Mouse (Mus musculus): ENCODE measurements around the gene Mpz. TPM values are rescaled to one million over a fixed set of nuclear protein-coding genes. Genes with fewer than 3 reads are reported as not detected.
A peak's percentile ranks its signal among the peaks of the same experiment; 100 is the strongest.

The Mpz gene
- polyA plus RNA-seq, 1 experiment from 2014 or later, result 1.9 TPM

DNA sequence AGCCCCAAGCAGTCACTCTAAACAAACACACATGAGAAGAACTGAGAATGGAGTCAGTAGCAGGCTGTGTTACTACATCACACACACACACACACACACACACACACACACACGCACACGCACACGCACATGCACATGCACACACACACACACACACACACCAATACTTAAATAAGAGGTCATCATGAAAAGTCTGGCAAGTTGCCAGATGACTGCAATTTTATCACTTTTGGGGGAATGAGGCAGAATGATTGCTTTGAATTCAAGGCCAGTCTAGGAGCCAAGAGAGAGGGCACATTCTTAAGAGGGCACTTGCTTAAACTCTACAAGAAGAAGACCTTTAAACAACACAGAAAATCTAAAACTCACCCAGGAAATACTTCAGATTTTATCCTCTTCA lies 12.0 kb downstream of the Mpz start:
- no peak overlapping the region for H3K4me3 ChIP-seq (ENCODE audit: low read depth, low read length)
- peaks cover 9% of the 10 kb centered on the region for H3K27me3 ChIP-seq (ENCODE audit: control insufficient read depth, insufficient read depth, low read length)
- 92% methylated on average over 3 of the region's 3 CpGs for WGBS
- no peak overlapping the region for H3K4me2 ChIP-seq (ENCODE audit: low read depth, low read length)
- H3K9ac ChIP-seq (replicated peaks; ENCODE audit: low read length), result no peak overlapping the region
- H3K9me3 ChIP-seq (replicated peaks; ENCODE audit: control insufficient read depth, low read length), result no peaks in the 10 kb centered on the region
- no peak for ATAC-seq (replicated peaks; ENCODE audit: insufficient number of reproducible peaks, low FRiP score, low TSS enrichment, low read depth)
- no peak for DNase-seq (ENCODE audit: low spot score)
- H3K27ac ChIP-seq (replicated peaks; ENCODE audit: low read depth, low read length), result no peak overlapping the region
- H3K4me1 ChIP-seq (ENCODE audit: control insufficient read depth, insufficient read depth, low read length), result no peaks in the 10 kb centered on the region
- no peaks in the 10 kb centered on the region for H3K36me3 ChIP-seq (replicated peaks; ENCODE audit: control insufficient read depth, insufficient read depth, low read depth, low read length)

DNA sequence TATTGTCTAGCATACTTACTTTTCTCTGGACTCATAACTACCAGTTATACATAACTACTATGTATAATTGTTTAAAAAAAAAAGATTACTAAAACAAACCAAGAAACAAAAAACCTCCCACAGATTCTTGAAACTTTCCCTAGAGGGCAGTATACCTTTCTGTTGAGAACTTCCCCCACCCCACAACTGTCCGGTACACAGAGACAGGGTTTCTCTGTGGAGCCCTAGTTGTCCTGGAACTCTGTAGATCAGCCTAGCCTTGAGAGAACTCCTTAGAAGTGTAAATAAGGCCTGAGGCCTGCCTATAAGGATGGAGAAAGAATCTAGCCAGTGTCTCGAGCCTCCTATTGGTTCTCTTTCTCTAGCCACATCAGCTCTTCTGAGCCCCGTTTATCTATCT lies 13.7 kb downstream of the Mpz start:
- Histone ChIP-seq H3K27ac (replicated peaks; ENCODE audit: low read depth, low read length) (no peak overlapping the region), H3K9me3 (replicated peaks; ENCODE audit: control insufficient read depth, low read length) (no peaks in the 10 kb centered on the region), H3K4me2 (ENCODE audit: low read depth, low read length) (no peak overlapping the region), H3K4me3 (ENCODE audit: low read depth, low read length) (no peak overlapping the region), H3K36me3 (replicated peaks; ENCODE audit: control insufficient read depth, insufficient read depth, low read depth, low read length) (no peaks in the 10 kb centered on the region), H3K27me3 (ENCODE audit: control insufficient read depth, insufficient read depth, low read length) (peaks cover 6% of the 10 kb centered on the region; the same call in 1 of the 2 replicates), H3K4me1 (ENCODE audit: control insufficient read depth, insufficient read depth, low read length) (no peaks in the 10 kb centered on the region), H3K9ac (replicated peaks; ENCODE audit: low read length) (no peak overlapping the region)
- WGBS, result 43% methylated on average over 3 of the region's 3 CpGs
- ATAC-seq (replicated peaks; ENCODE audit: insufficient number of reproducible peaks, low FRiP score, low TSS enrichment, low read depth) (no peak), DNase-seq (ENCODE audit: low spot score) (peak; percentile 58)

DNA sequence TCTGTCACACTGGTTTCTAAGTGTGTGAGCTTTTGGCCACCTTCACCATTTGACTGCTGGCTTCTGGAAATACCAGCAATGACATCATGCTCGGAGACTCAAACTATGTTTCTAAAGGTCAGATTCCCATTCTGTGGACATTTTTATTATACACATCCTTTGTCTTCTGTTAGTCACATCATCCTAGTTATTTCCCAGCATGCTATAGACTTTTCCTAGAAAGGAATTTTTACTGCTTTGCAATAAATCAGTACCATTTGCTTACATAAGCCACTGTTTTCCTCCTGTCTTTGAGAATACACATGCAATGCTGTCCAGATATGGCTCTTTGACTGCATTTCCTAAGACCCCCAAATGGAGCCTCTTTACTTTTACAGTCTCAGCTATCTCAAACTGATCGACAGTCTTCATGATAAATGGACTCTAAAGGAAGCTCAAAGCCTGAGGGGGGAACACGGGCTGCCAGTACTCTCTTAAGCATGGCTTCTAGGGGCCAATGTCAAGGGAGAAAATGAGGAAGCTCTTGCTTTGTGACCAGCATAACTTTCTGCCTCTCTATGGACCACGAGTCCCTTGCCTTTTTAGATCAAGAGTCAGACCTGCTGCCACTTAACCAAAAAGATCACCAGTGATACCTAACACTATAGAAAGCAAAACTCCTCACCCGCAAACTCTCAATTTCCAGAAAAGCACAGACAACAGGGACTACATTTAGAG lies 15.3 kb downstream of the Mpz start:
- Histone ChIP-seq H3K9me3 (replicated peaks; ENCODE audit: control insufficient read depth, low read length) (no peaks in the 10 kb centered on the region), H3K27ac (replicated peaks; ENCODE audit: low read depth, low read length) (no peak overlapping the region), H3K9ac (replicated peaks; ENCODE audit: low read length) (no peak overlapping the region), H3K4me2 (ENCODE audit: low read depth, low read length) (no peak overlapping the region), H3K4me3 (ENCODE audit: low read depth, low read length) (no peak overlapping the region), H3K36me3 (replicated peaks; ENCODE audit: control insufficient read depth, insufficient read depth, low read depth, low read length) (no peaks in the 10 kb centered on the region), H3K27me3 (ENCODE audit: control insufficient read depth, insufficient read depth, low read length) (no peaks in the 10 kb centered on the region), H3K4me1 (ENCODE audit: control insufficient read depth, insufficient read depth, low read length) (no peaks in the 10 kb centered on the region)
- DNase-seq (ENCODE audit: low spot score) (no peak), ATAC-seq (replicated peaks; ENCODE audit: insufficient number of reproducible peaks, low FRiP score, low TSS enrichment, low read depth) (no peak)
- 81% methylated on average over 5 of the region's 5 CpGs for WGBS

DNA sequence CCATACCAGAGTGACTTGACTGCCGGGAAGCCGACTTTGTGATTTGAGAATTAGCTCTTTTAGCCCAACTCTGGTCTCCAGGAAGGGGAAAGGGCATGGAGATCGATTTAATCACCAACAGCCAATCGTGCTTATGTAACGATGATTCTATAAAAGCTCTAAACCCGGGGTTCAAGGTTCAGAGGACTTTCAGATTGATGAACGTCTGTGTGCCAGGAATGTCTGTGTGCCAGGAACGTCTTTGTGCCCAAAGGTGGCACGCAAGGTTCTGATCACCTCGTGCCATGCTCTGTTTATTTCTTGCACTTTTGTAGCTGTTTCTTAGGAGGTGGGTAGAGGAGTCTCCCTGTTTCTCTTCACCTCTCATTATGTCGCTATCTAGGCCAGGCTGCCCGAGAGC lies 18.4 kb downstream of the Mpz start:
- Histone ChIP-seq H3K36me3 (replicated peaks; ENCODE audit: control insufficient read depth, insufficient read depth, low read depth, low read length) (no peaks in the 10 kb centered on the region), H3K27ac (replicated peaks; ENCODE audit: low read depth, low read length) (no peak overlapping the region), H3K4me1 (ENCODE audit: control insufficient read depth, insufficient read depth, low read length) (no peaks in the 10 kb centered on the region), H3K27me3 (ENCODE audit: control insufficient read depth, insufficient read depth, low read length) (no peaks in the 10 kb centered on the region), H3K9ac (replicated peaks; ENCODE audit: low read length) (no peak overlapping the region), H3K4me2 (ENCODE audit: low read depth, low read length) (no peak overlapping the region), H3K9me3 (replicated peaks; ENCODE audit: control insufficient read depth, low read length) (no peaks in the 10 kb centered on the region), H3K4me3 (ENCODE audit: low read depth, low read length) (no peak overlapping the region)
- DNase-seq (ENCODE audit: low spot score), result no peak
- ATAC-seq (replicated peaks; ENCODE audit: insufficient number of reproducible peaks, low FRiP score, low TSS enrichment, low read depth), result no peak
- WGBS, result 84% methylated on average over 12 of the region's 12 CpGs

DNA sequence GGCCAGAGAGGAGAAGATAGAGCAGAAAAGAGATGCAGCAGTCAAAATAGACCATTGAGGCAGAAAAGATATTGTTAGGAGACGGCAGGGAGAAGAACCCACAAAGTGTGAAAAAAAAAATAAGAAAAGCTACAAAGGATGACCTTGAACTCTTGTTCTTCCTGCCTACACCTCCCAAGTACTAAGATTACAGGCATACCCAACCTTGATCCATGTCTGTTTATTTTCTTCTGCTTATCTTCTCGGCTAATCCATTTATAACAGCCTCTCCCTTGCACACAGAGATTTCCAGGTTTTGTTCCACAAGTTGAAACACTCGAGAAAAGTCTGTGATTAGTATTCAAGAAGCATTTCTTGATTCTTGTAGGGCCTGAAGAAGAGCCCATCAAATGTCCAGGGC lies 19.4 kb downstream of the Mpz start:
- Histone ChIP-seq H3K27ac (replicated peaks; ENCODE audit: low read depth, low read length) (no peak overlapping the region), H3K27me3 (ENCODE audit: control insufficient read depth, insufficient read depth, low read length) (no peaks in the 10 kb centered on the region), H3K9me3 (replicated peaks; ENCODE audit: control insufficient read depth, low read length) (no peaks in the 10 kb centered on the region), H3K4me2 (ENCODE audit: low read depth, low read length) (no peak overlapping the region), H3K4me3 (ENCODE audit: low read depth, low read length) (no peak overlapping the region), H3K9ac (replicated peaks; ENCODE audit: low read length) (no peak overlapping the region), H3K4me1 (ENCODE audit: control insufficient read depth, insufficient read depth, low read length) (no peaks in the 10 kb centered on the region), H3K36me3 (replicated peaks; ENCODE audit: control insufficient read depth, insufficient read depth, low read depth, low read length) (no peaks in the 10 kb centered on the region)
- ATAC-seq (replicated peaks; ENCODE audit: insufficient number of reproducible peaks, low FRiP score, low TSS enrichment, low read depth) (no peak), DNase-seq (ENCODE audit: low spot score) (no peak)
- WGBS, result 66% methylated on average over 3 of the region's 3 CpGs

DNA sequence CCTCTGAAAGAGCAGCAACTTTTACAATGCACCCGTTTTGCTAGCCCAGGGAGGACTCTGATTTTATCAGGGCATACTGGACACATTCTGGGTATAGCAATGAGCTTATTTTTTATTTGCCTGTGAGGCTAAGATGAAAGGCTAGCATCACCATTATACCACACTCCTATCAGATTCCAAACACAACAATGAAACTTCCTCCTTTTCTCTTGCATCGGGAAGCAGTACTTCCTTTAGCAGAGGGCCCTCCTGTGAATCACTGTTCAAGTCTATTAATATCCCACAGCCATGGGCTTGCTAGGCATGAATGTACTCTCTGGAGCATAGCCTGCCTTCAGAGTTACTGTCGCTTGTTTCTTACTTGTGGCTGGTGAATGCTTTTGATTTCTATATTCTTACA lies 20.6 kb downstream of the Mpz start:
- no peak overlapping the region for H3K9ac ChIP-seq (replicated peaks; ENCODE audit: low read length)
- H3K36me3 ChIP-seq (replicated peaks; ENCODE audit: control insufficient read depth, insufficient read depth, low read depth, low read length), result no peaks in the 10 kb centered on the region
- no peaks in the 10 kb centered on the region for H3K27me3 ChIP-seq (ENCODE audit: control insufficient read depth, insufficient read depth, low read length)
- no peak overlapping the region for H3K27ac ChIP-seq (replicated peaks; ENCODE audit: low read depth, low read length)
- H3K4me3 ChIP-seq (ENCODE audit: low read depth, low read length), result no peak overlapping the region
- no peaks in the 10 kb centered on the region for H3K9me3 ChIP-seq (replicated peaks; ENCODE audit: control insufficient read depth, low read length)
- no peaks in the 10 kb centered on the region for H3K4me1 ChIP-seq (ENCODE audit: control insufficient read depth, insufficient read depth, low read length)
- DNase-seq (ENCODE audit: low spot score), result no peak
- ATAC-seq (replicated peaks; ENCODE audit: insufficient number of reproducible peaks, low FRiP score, low TSS enrichment, low read depth), result no peak
- 56% methylated on average over 3 of the region's 3 CpGs for WGBS
- H3K4me2 ChIP-seq (ENCODE audit: low read depth, low read length), result no peak overlapping the region

DNA sequence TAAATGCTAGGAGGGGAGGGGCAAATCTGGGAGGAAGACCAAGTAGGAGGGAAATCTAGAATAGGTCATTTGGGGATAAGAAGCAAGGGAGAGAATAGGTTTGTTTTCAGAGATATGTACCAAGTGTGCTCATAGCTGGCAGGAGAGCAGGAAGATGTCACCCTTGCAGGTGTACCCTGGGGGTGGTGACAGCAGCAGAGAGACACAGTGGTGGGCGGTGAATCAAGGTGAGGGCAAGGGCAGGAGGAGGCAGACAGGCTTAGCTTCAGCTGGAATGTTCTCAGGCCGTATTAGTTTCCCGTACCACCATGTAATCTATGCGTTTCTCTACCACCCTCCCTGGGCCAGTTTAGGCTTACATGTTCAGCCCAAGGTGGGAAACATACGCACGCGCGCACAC lies 22.3 kb downstream of the Mpz start:
- WGBS, result 88% methylated on average over 8 of the region's 8 CpGs
- no peak overlapping the region for H3K4me3 ChIP-seq (ENCODE audit: low read depth, low read length)

DNA sequence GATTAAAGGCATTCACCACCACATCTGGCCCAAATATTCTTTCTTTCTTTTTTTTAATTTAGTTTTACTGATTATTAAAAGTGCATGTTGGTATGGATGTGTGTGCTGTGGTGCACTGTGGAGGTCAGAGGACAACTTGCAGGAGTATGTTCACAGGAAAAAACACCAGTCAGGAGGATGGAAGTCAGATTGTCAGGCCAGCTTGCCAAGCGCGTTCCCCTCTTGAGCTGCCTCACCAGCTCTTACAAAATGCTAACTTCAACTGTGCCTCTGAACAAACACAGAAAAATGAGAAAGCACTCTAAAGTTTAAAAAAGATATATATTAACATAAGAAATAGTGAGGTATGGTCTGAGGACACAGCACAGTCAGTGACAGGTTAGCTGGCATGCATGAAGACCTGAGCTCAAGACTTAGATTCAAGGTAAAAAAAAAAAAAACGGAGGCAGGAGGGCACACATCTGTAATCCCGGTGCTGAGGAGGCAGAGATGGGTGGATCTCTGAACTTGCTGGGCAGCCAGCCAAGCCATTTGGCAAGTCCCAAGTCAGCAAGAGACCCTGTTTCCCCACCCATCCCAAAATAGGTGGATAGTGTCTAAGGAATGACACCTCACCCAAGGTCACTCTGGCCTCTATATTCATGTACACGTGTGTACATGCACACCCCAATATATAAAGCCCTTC lies 29.1 kb downstream of the Mpz start:
- Histone ChIP-seq H3K4me2 (ENCODE audit: low read depth, low read length) (no peak overlapping the region), H3K4me1 (ENCODE audit: control insufficient read depth, insufficient read depth, low read length) (no peaks in the 10 kb centered on the region), H3K9ac (replicated peaks; ENCODE audit: low read length) (no peak overlapping the region), H3K9me3 (replicated peaks; ENCODE audit: control insufficient read depth, low read length) (no peaks in the 10 kb centered on the region), H3K27me3 (ENCODE audit: control insufficient read depth, insufficient read depth, low read length) (no peaks in the 10 kb centered on the region), H3K27ac (replicated peaks; ENCODE audit: low read depth, low read length) (no peak overlapping the region), H3K36me3 (replicated peaks; ENCODE audit: control insufficient read depth, insufficient read depth, low read depth, low read length) (no peaks in the 10 kb centered on the region), H3K4me3 (ENCODE audit: low read depth, low read length) (no peak overlapping the region)
- DNase-seq (ENCODE audit: low spot score), result no peak
- 87% methylated on average over 5 of the region's 5 CpGs for WGBS
- ATAC-seq (replicated peaks; ENCODE audit: insufficient number of reproducible peaks, low FRiP score, low TSS enrichment, low read depth), result no peak

More for the DNA sequence above, 22.3 kb downstream of the Mpz start:
- no peak overlapping the region for H3K27ac ChIP-seq (replicated peaks; ENCODE audit: low read depth, low read length)
- ATAC-seq (replicated peaks; ENCODE audit: insufficient number of reproducible peaks, low FRiP score, low TSS enrichment, low read depth) (no peak), DNase-seq (ENCODE audit: low spot score) (no peak)
- H3K9ac ChIP-seq (replicated peaks; ENCODE audit: low read length), result no peak overlapping the region
- H3K4me1 ChIP-seq (ENCODE audit: control insufficient read depth, insufficient read depth, low read length), result no peaks in the 10 kb centered on the region
- no peaks in the 10 kb centered on the region for H3K36me3 ChIP-seq (replicated peaks; ENCODE audit: control insufficient read depth, insufficient read depth, low read depth, low read length)
- no peaks in the 10 kb centered on the region for H3K27me3 ChIP-seq (ENCODE audit: control insufficient read depth, insufficient read depth, low read length)
- no peak overlapping the region for H3K4me2 ChIP-seq (ENCODE audit: low read depth, low read length)
- H3K9me3 ChIP-seq (replicated peaks; ENCODE audit: control insufficient read depth, low read length), result no peaks in the 10 kb centered on the region
